Mouse (Mus musculus): Measurements from ENCODE around the gene Ncstn.

- TF ChIP-seq CTCF (IDR thresholded peaks at IDR 0.05; ENCODE audit: extremely low read depth, insufficient read depth, insufficient read length, insufficient replicate concordance) = no peak
- TF ChIP-seq POLR2A (IDR thresholded peaks at IDR 0.05; ENCODE audit: low read depth, low read length) = no peak
Measured at GRCm38 (mm10) chr1:172056251-172056650, 26.3 kb downstream of the Ncstn start.

All from spleen, adult 2 months (tissue).